Mouse (Mus musculus): Measurements from ENCODE around the gene Wdr27. TPM values are rescaled to one million over a fixed set of nuclear protein-coding genes. Genes with fewer than 3 reads are reported as not detected.
"Not testable (repeated sequence)": the region's sequence is repeated elsewhere in the genome, so short reads cannot be mapped to it uniquely, and the experiment has no call there.

Wdr27 gene
- polyA plus RNA-seq, 1 experiment from 2014 or later = 5.8 TPM

DNA sequence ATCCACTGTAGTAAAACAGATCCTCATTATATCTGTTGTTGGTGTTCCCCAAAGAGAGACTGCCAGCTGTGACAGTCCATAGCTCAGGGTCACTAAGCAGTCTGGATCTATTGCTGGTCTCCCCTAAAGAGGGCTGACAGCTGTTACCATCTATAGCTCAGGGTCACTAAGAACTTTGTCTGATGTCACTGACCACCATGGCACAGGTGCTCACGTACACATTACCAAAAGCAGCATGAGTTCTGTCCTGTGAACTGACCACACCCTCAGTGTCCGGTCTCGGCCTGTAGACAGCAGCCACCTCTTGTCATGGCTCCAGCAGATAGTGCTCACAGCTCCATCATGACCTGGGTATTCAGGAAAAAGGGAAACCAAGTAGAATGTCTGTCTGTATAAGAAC is 39.7 kb downstream of the Wdr27 start:
- WGBS = 74% methylated on average over 3 of the region's 3 CpGs
- Histone ChIP-seq H3K27ac (no peak overlapping the region), H3K4me1 (no peaks in the 10 kb centered on the region; the same call in 1 of the 2 replicates), H3K4me2 (replicated peaks) (no peak overlapping the region), H3K4me3 (no peak overlapping the region), H3K9me3 (no peaks in the 10 kb centered on the region), H3K9ac (no peak overlapping the region), H3K27me3 (no peaks in the 10 kb centered on the region), H3K36me3 (no peaks in the 10 kb centered on the region)
- no peak for ATAC-seq (ENCODE audit: insufficient number of reproducible peaks, insufficient read depth, low FRiP score, low TSS enrichment)

DNA sequence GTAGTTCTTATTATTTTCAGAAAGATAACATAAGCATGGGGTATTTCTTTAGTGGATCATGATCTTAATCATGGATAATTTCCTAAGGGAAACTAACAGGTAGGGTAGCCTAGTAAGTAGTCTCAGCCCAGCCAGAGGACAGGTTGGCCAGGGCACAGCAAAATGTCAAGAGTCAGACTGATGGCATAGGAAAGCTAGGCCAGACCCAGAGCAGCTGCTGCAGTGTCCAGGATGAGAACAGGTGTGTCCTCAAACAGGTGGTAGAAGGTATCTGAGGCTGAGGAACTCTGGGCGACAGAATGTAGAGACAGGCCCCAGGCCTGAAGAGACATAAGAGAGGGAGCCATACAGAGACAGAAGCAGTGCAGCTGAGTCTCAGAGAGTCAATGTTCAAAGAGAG is 44.0 kb downstream of the Wdr27 start:
- Histone ChIP-seq H3K27ac (no peak overlapping the region), H3K9ac (no peak overlapping the region), H3K4me1 (no peaks in the 10 kb centered on the region), H3K27me3 (no peaks in the 10 kb centered on the region), H3K36me3 (no peaks in the 10 kb centered on the region), H3K4me3 (no peak overlapping the region), H3K4me2 (replicated peaks) (no peak overlapping the region), H3K9me3 (no peaks in the 10 kb centered on the region)
- ATAC-seq (ENCODE audit: insufficient number of reproducible peaks, insufficient read depth, low FRiP score, low TSS enrichment) = no peak
- 75% methylated on average over 1 of the region's 1 CpGs for WGBS

DNA sequence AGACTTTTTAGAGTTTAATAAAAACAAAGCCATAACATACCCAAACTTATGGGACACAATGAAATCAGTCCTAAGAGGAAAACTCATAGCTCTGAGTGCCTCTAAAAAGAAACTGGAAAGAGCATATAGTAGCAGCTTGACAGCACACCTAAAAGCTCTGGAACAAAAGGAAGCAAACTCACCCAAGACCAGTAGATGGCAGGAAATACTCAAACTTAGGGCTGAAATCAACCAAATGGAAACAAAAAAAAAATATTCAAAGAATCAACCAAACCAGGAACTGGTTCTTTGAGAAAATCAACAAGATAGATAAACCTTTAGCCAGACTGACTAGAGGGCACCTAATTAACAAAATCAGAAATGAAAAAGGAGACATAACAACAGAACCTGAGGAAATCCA is 47.9 kb downstream of the Wdr27 start:
- H3K27ac ChIP-seq; H3K27me3 ChIP-seq; H3K9me3 ChIP-seq; H3K4me3 ChIP-seq; ATAC-seq (ENCODE audit: insufficient number of reproducible peaks, insufficient read depth, low FRiP score, low TSS enrichment); H3K9ac ChIP-seq; H3K4me2 ChIP-seq (replicated peaks); H3K4me1 ChIP-seq; H3K36me3 ChIP-seq: not testable (repeated sequence)

DNA sequence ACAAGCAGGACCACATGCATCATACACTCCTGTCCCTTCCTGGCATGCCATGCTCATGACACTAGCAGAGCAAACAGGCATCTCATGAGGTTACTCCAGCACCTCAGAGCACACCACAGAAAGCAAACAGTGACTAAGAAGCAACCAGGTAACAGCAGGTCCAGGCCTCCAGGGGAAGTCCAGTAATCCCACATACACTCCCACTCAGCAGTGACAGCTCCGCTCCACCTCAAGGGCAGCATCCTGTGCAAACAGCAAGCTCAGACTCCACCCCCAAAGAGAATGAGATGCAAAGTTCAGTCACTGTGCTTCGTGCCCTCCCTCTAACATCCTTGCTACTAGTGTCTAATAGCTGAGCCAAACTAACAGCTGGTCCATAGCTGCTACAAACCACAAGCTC is 56.0 kb downstream of the Wdr27 start:
- Histone ChIP-seq H3K4me3 (no peak overlapping the region), H3K4me2 (replicated peaks) (no peak overlapping the region), H3K36me3 (no peaks in the 10 kb centered on the region), H3K27me3 (no peaks in the 10 kb centered on the region), H3K9ac (no peak overlapping the region), H3K4me1 (no peaks in the 10 kb centered on the region), H3K27ac (no peak overlapping the region), H3K9me3 (no peaks in the 10 kb centered on the region)
- no peak for ATAC-seq (ENCODE audit: insufficient number of reproducible peaks, insufficient read depth, low FRiP score, low TSS enrichment)
- 75% methylated on average over 2 of the region's 2 CpGs for WGBS

DNA sequence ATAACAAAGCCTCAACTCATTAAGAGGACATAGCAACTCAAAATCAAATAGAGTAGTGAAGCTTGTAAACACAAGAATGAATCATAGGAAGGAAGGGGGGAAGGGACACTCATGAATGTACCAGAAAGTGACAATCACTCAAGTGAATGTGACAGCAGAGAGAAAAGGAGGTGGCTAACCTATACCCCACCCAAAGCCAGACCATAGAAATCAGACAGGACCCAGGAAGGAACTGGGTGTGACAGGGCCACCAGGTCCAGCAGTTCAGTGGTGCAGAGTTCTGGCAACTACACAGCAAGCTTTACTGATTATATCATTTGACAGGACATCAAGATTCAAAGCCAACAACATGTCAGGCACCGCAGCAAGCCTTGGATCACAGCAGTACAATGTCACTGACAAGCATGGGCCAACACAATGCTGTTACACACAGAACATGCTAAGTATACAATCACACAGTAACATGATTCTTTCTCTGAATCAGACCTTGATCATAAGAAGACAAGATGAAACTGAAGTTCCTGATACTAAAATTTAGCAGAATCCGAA is 68.2 kb downstream of the Wdr27 start:
- no peak for ATAC-seq (ENCODE audit: insufficient number of reproducible peaks, insufficient read depth, low FRiP score, low TSS enrichment)
- Histone ChIP-seq H3K9ac (no peak overlapping the region), H3K4me1 (no peaks in the 10 kb centered on the region), H3K4me3 (no peak overlapping the region), H3K4me2 (replicated peaks) (no peak overlapping the region), H3K27ac (no peak overlapping the region), H3K27me3 (no peaks in the 10 kb centered on the region), H3K36me3 (no peaks in the 10 kb centered on the region), H3K9me3 (no peaks in the 10 kb centered on the region)
- 71% methylated on average over 2 of the region's 2 CpGs for WGBS

DNA sequence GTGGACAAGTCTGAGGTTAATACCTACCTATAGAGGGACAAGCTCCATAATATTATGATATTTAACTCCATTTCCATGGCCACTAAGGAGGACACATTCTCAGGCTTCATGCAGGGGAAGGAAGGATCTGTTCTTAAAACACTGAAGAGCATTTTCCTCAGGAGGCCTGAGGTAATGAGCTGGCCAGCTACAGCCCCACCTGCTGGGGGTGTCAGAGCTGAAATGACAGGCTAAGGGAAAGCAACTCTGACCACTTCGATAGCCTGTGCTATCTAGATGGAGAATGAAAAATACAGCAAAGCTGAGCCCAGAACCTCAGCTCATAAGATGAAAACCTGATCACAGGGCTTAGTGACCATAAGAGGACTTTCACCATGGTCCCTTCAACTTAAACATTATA is 82.7 kb downstream of the Wdr27 start:
- H3K27ac ChIP-seq = no peak overlapping the region
- WGBS = 81% methylated on average over 1 of the region's 1 CpGs
- H3K9me3 ChIP-seq = no peaks in the 10 kb centered on the region
- H3K27me3 ChIP-seq = no peaks in the 10 kb centered on the region
- ATAC-seq (ENCODE audit: insufficient number of reproducible peaks, insufficient read depth, low FRiP score, low TSS enrichment) = no peak
- H3K4me2 ChIP-seq (replicated peaks) = no peak overlapping the region
- H3K4me1 ChIP-seq = no peaks in the 10 kb centered on the region
- H3K36me3 ChIP-seq = no peaks in the 10 kb centered on the region
- no peak overlapping the region for H3K9ac ChIP-seq
- no peak overlapping the region for H3K4me3 ChIP-seq

DNA sequence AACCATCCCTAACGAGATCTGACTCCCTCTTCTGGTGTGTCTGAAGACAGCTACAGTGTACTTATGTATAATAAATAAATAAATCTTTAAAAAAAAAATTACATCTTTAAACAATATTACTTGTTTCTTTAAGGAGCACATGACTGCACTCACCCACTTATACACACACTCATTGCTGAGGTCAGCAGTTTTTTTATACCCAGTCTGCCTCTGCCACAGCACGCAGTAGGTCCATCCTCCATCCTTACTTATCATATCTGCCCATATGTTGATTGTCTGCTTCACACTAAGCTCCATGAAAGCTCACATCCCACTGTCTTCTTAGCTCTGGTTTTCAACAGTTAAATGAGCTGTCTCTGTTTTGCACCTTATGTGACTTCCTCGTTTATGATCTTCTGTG is 95.2 kb downstream of the Wdr27 start:
- Histone ChIP-seq H3K4me1 (no peaks in the 10 kb centered on the region), H3K27me3 (no peaks in the 10 kb centered on the region), H3K4me2 (replicated peaks) (no peak overlapping the region), H3K9ac (no peak overlapping the region), H3K9me3 (no peaks in the 10 kb centered on the region), H3K36me3 (no peaks in the 10 kb centered on the region), H3K4me3 (no peak overlapping the region), H3K27ac (no peak overlapping the region)
- no peak for ATAC-seq (ENCODE audit: insufficient number of reproducible peaks, insufficient read depth, low FRiP score, low TSS enrichment)
- 81% methylated on average over 3 of the region's 3 CpGs for WGBS

DNA sequence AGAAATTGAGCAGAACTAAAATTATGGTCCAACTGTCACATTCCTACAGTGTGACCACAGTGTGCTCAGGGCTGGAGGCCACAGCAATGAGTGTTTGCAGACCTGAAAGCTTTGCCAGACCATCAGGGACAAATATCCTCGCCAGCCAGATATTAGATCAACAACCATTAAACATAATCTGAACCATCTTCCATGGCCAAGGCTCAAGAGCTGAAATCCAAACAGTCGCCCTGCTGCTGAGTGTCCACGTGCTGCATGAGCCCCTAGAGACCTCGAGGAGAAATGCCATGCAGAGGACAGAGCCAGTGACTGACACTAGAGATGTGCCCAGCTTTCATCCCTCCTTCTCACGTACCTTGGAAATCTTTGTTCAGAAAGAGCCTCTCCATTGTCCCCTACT is 96.1 kb downstream of the Wdr27 start:
- no peak for ATAC-seq (ENCODE audit: insufficient number of reproducible peaks, insufficient read depth, low FRiP score, low TSS enrichment)
- Histone ChIP-seq H3K27me3 (no peaks in the 10 kb centered on the region), H3K4me1 (no peaks in the 10 kb centered on the region), H3K4me2 (replicated peaks) (no peak overlapping the region), H3K9ac (no peak overlapping the region), H3K27ac (no peak overlapping the region), H3K9me3 (no peaks in the 10 kb centered on the region), H3K4me3 (no peak overlapping the region), H3K36me3 (no peaks in the 10 kb centered on the region)
- WGBS = 55% methylated on average over 5 of the region's 5 CpGs

DNA sequence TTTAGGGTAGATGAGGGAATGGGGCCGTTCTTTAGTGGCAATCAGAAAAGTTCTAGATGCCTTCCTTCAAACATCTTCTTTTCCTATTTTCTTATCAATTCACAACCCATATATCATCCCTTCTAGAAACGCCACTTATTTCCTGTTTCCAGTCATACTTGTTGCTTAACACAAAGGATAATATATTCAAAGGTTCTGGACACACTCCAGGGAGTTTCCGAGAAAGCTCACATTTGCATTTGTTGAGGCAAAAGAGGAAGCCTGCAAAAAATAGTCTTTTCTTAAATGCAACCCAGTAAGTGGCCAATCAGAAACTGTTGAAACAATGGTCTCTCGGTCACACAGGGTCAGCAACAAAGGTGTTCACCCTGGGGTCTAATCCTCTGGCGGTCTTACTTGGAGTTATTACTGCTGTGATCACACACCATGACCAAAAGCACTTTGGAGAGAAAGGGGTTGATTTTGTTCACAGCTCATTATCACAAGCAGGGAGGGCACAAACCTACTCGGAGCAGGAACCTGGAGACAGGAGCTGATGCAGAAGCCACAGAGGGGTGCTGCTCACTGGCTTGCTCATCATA is 116.2 kb downstream of the Wdr27 start:
- Histone ChIP-seq H3K9ac (no peak overlapping the region), H3K9me3 (no peaks in the 10 kb centered on the region), H3K27me3 (no peaks in the 10 kb centered on the region), H3K4me1 (no peaks in the 10 kb centered on the region), H3K36me3 (no peaks in the 10 kb centered on the region), H3K27ac (no peak overlapping the region), H3K4me2 (replicated peaks) (no peak overlapping the region), H3K4me3 (no peak overlapping the region)
- no peak for ATAC-seq (ENCODE audit: insufficient number of reproducible peaks, insufficient read depth, low FRiP score, low TSS enrichment)
- 65% methylated on average over 6 of the region's 6 CpGs for WGBS

DNA sequence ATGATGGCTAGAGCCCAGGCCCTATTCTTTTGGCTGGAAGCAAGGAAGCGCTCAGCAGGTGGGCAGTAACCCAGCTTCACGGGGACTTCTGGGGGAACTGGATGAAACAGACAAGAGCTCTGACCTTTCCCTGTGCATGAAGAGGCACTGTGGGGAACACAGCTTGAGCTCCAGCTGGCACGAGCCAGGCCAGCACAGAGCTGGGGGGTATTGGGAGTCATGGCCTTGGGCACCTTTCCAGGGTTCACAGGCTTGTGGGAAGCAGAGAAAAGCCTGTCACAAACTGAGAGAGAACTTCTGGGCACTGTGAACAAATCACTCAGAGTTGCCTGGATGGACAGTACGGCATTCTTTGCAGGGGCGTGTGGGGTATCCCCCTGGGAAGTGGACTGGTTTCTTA is 118.0 kb downstream of the Wdr27 start:
- no peaks in the 10 kb centered on the region for H3K9me3 ChIP-seq
- H3K36me3 ChIP-seq = no peaks in the 10 kb centered on the region
- H3K4me2 ChIP-seq (replicated peaks) = no peak overlapping the region
- H3K27ac ChIP-seq = no peak overlapping the region
- H3K4me3 ChIP-seq = no peak overlapping the region
- H3K4me1 ChIP-seq = no peaks in the 10 kb centered on the region
- WGBS = 66% methylated on average over 5 of the region's 5 CpGs
- H3K9ac ChIP-seq = no peak overlapping the region
- no peaks in the 10 kb centered on the region for H3K27me3 ChIP-seq
- no peak for ATAC-seq (ENCODE audit: insufficient number of reproducible peaks, insufficient read depth, low FRiP score, low TSS enrichment)

DNA sequence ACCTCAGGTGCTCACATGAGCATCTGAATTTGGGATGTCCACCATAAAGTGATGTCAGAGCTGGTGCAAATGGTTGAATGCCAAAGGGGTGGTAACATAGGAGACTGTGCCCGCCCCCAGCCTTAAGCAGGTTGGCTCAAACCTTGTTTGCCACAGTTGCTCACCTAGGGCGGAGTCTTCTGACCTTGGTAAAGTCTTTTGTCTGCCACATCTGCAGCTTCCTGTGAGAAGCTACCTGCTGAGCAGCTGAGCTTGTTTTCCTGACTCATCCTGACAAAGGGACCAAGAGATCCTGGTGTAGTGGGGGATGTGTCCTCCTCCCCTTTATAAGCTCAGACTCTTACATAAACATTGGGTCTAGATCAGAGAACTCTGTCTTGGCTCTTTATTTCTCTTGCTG is 125.0 kb downstream of the Wdr27 start:
- Histone ChIP-seq H3K9ac (no peak overlapping the region), H3K4me2 (replicated peaks) (no peak overlapping the region), H3K27ac (no peak overlapping the region), H3K4me3 (no peak overlapping the region), H3K27me3 (no peaks in the 10 kb centered on the region), H3K36me3 (no peaks in the 10 kb centered on the region), H3K4me1 (no peaks in the 10 kb centered on the region), H3K9me3 (no peaks in the 10 kb centered on the region)
- 73% methylated on average over 2 of the region's 2 CpGs for WGBS
- ATAC-seq (ENCODE audit: insufficient number of reproducible peaks, insufficient read depth, low FRiP score, low TSS enrichment) = no peak

DNA sequence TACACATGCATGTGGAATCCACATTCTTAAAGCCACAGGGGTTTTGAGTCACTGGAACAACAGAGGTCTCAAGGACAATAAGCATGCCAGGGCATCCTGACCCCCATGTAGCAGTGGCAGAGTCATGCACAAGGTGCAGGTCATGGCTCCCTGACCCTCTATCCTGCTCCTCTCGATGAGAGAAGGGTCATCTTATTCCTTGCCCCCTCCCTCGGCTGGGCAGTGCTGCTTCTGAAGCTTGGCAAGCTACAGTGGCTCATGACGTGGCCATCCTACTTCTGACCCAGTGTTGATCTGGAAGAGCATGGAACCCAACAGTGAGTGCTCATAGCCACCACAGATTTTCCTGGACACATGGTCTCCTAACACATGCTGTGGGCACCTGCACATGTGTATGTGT is 126.9 kb downstream of the Wdr27 start:
- no peak for ATAC-seq (ENCODE audit: insufficient number of reproducible peaks, insufficient read depth, low FRiP score, low TSS enrichment)
- H3K36me3 ChIP-seq = no peaks in the 10 kb centered on the region
- H3K9me3 ChIP-seq = no peaks in the 10 kb centered on the region
- no peaks in the 10 kb centered on the region for H3K27me3 ChIP-seq
- H3K4me1 ChIP-seq = no peaks in the 10 kb centered on the region
- H3K4me3 ChIP-seq = no peak overlapping the region
- no peak overlapping the region for H3K27ac ChIP-seq
- H3K9ac ChIP-seq = no peak overlapping the region
- H3K4me2 ChIP-seq (replicated peaks) = no peak overlapping the region
- WGBS = 73% methylated on average over 3 of the region's 3 CpGs

DNA sequence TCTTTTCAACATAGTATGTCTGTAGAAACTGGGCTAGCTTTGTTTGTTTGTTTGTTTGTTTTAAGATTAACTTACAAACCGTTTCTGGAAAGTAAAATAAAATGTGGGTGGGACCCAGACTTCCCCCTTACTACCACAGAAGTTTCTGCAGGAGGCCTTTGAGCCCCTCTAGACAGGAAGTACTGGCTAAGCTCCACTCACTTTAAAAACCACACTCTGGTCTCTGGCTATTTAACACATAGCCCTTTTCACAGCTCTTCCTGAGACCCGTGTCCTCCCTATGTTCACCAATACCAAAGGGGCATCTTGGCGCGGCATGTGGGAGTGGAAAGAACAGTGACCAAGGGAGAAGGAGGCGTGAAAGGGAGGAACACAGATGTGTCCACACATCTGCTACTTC is 127.7 kb downstream of the Wdr27 start:
- no peaks in the 10 kb centered on the region for H3K36me3 ChIP-seq
- H3K27ac ChIP-seq = no peak overlapping the region
- H3K4me3 ChIP-seq = no peak overlapping the region
- no peaks in the 10 kb centered on the region for H3K4me1 ChIP-seq
- ATAC-seq (ENCODE audit: insufficient number of reproducible peaks, insufficient read depth, low FRiP score, low TSS enrichment) = no peak
- H3K9me3 ChIP-seq = no peaks in the 10 kb centered on the region
- H3K9ac ChIP-seq = no peak overlapping the region
- 70% methylated on average over 5 of the region's 5 CpGs for WGBS
- no peak overlapping the region for H3K4me2 ChIP-seq (replicated peaks)
- H3K27me3 ChIP-seq = no peaks in the 10 kb centered on the region

Measured in embryonic facial prominence, embryonic 12.5 days (tissue).